Mouse (Mus musculus) intestine, embryonic 14.5 days (tissue): ENCODE data around the gene Rtl8a. TPM values are rescaled to one million over a fixed set of nuclear protein-coding genes. Genes with fewer than 3 reads are reported as not detected.
"Not testable (repeated sequence)": the region's sequence is repeated elsewhere in the genome, so short reads cannot be mapped to it uniquely, and the experiment has no call there.

Source experiments
- ATAC-seq: fragments of 200-750 bp; cut with Nextera tagmentation; replicated peaks from 2 replicates; pipeline ENCODE4 v1.8.0; 2017; ENCODE audit warnings: low read depth, moderate number of reproducible peaks, moderate TSS enrichment, moderate library complexity; ENCODE audit not compliant: low FRiP score, low TSS enrichment
- DNase-seq: peaks from one replicate; pipeline ENCODE4 v3.0.0-alpha.2; 2018; ENCODE audit warnings: low spot score
- H3K27ac ChIP-seq: fragments of 300-500 bp; sonication (generic); 2 replicates; pipeline ENCODE4 v1.5.1; 2014; ENCODE audit warnings: low read depth, mild to moderate bottlenecking, control low read depth
- H3K27me3 ChIP-seq: fragments of 300-500 bp; sonication (generic); replicated peaks from 2 replicates; pipeline ENCODE4 v1.6.1; 2014; ENCODE audit warnings: low read length, control low read depth; ENCODE audit not compliant: control insufficient read depth, insufficient read depth
- H3K36me3 ChIP-seq: fragments of 300-500 bp; sonication (generic); 2 replicates; pipeline ENCODE4 v1.6.1; 2014; ENCODE audit warnings: low read length, control low read depth; ENCODE audit not compliant: control insufficient read depth, insufficient read depth
- H3K4me1 ChIP-seq: fragments of 300-500 bp; sonication (generic); replicated peaks from 2 replicates; pipeline ENCODE4 v1.6.1; 2014; ENCODE audit warnings: low read length, control low read depth, mixed read lengths; ENCODE audit not compliant: control insufficient read depth, insufficient read depth
- H3K4me2 ChIP-seq: fragments of 300-500 bp; sonication (generic); 2 replicates; pipeline ENCODE4 v1.6.1; 2014; ENCODE audit warnings: low read length
- H3K4me3 ChIP-seq: fragments of 300-500 bp; sonication (generic); 2 replicates; pipeline ENCODE4 v1.5.1; 2014; ENCODE audit warnings: low read depth, low read length, control low read depth, mixed read lengths
- H3K9ac ChIP-seq: fragments of 300-500 bp; sonication (generic); 2 replicates; pipeline ENCODE4 v1.6.1; 2014; ENCODE audit warnings: mild to moderate bottlenecking, low read length
- H3K9me3 ChIP-seq: fragments of 300-500 bp; sonication (generic); 2 replicates; pipeline ENCODE4 v1.6.1; 2016; ENCODE audit warnings: low read length, control low read depth; ENCODE audit not compliant: control insufficient read depth
- WGBS: fragments of 180-500 bp; shearing (Covaris S2); extraction: QIAGEN DNeasy Blood & Tissue Kit; methylation state at CpG from one replicate; pipeline ENCODE4 v1.1.7; 2014; 5-methylcytosine and 5-hydroxymethylcytosine counted together
- polyA plus RNA-seq: library from polyadenylated mRNA; unstranded; fragments of >200 nt; fragmentation: Nextera tagmentation; extraction: Ambion mirVana; gene quantifications from 2 replicates; pipeline ENCODE4 v1.2.1, GENCODE M21; 2014

Gene Rtl8a
- polyA plus RNA-seq, 1 experiment from 2014 or later: 58.0 TPM

- peak; percentile 74 for ATAC-seq
- WGBS: no CpG with 5 or more reads among the region's 36 CpGs
These were observed 26.2 kb upstream of the Rtl8a start for GRCm38 (mm10) chrX:53669557-53670270.

GRCm38 (mm10) chrX:53652917-53653316 is 9.4 kb upstream of the Rtl8a start:
- H3K27ac ChIP-seq, H3K4me1 ChIP-seq, DNase-seq, H3K4me3 ChIP-seq, H3K9ac ChIP-seq, H3K36me3 ChIP-seq, H3K27me3 ChIP-seq, ATAC-seq, H3K9me3 ChIP-seq, H3K4me2 ChIP-seq: not testable (repeated sequence)
- 56% methylated on average over 4 of the region's 4 CpGs for WGBS

More at GRCm38 (mm10) chrX:53669557-53670270, 26.2 kb upstream of the Rtl8a start:
- not testable (repeated sequence) for H3K27ac ChIP-seq, H3K36me3 ChIP-seq, H3K9ac ChIP-seq, H3K4me2 ChIP-seq, H3K27me3 ChIP-seq, H3K4me1 ChIP-seq, H3K9me3 ChIP-seq, DNase-seq
- H3K4me3 ChIP-seq: peak overlapping the region; percentile 31

- no peak for DNase-seq
- Histone ChIP-seq H3K4me3 (no peak overlapping the region), H3K27me3 (no peaks in the 10 kb centered on the region), H3K9ac (no peak overlapping the region), H3K4me2 (no peak overlapping the region), H3K27ac (no peak overlapping the region), H3K4me1 (no peaks in the 10 kb centered on the region), H3K36me3 (no peaks in the 10 kb centered on the region), H3K9me3 (no peaks in the 10 kb centered on the region)
- WGBS: 76% methylated on average over 6 of the region's 6 CpGs
- ATAC-seq: no peak
These were observed 2.4 kb upstream of the Rtl8a start for GRCm38 (mm10) chrX:53645885-53646284.

GRCm38 (mm10) chrX:53642604-53642979 is 890 bp downstream of the Rtl8a start:
- not testable (repeated sequence) for H3K9ac ChIP-seq, ATAC-seq, H3K4me2 ChIP-seq, H3K36me3 ChIP-seq, H3K9me3 ChIP-seq, H3K27ac ChIP-seq, H3K4me1 ChIP-seq, DNase-seq, H3K27me3 ChIP-seq, H3K4me3 ChIP-seq
- 47% methylated on average over 3 of the region's 4 CpGs for WGBS

- WGBS: 56% methylated on average over 3 of the region's 3 CpGs
- ATAC-seq, H3K4me3 ChIP-seq, H3K27ac ChIP-seq, DNase-seq, H3K9me3 ChIP-seq, H3K36me3 ChIP-seq, H3K27me3 ChIP-seq, H3K4me2 ChIP-seq, H3K9ac ChIP-seq, H3K4me1 ChIP-seq: not testable (repeated sequence)
These were observed 5.4 kb downstream of the Rtl8a start for GRCm38 (mm10) chrX:53638107-53638506.

- not testable (repeated sequence) for H3K4me3 ChIP-seq, H3K27me3 ChIP-seq, H3K4me1 ChIP-seq, H3K27ac ChIP-seq, H3K9me3 ChIP-seq, ATAC-seq, DNase-seq, H3K36me3 ChIP-seq, H3K9ac ChIP-seq, H3K4me2 ChIP-seq
These were observed 32.1 kb downstream of the Rtl8a start for GRCm38 (mm10) chrX:53611395-53611794.

GRCm38 (mm10) chrX:53610571-53610970 is 32.9 kb downstream of the Rtl8a start:
- H3K4me2 ChIP-seq: no peak overlapping the region
- no peak overlapping the region for H3K27ac ChIP-seq
- no peaks in the 10 kb centered on the region for H3K27me3 ChIP-seq
- ATAC-seq (no peak), DNase-seq (peak; percentile 70)
- H3K4me1 ChIP-seq: no peaks in the 10 kb centered on the region
- no peak overlapping the region for H3K4me3 ChIP-seq
- H3K36me3 ChIP-seq: no peaks in the 10 kb centered on the region
- H3K9ac ChIP-seq: no peak overlapping the region
- H3K9me3 ChIP-seq: no peaks in the 10 kb centered on the region
- WGBS: 5% methylated on average over 3 of the region's 3 CpGs

GRCm38 (mm10) chrX:53608879-53609278 is 34.6 kb downstream of the Rtl8a start, which contains the start of gene Gm14597:
Gm14597 (minus strand) TSS chrX:53608979.
- H3K4me1 ChIP-seq, DNase-seq, ATAC-seq, H3K27ac ChIP-seq, H3K9me3 ChIP-seq, H3K36me3 ChIP-seq, H3K27me3 ChIP-seq: not testable (repeated sequence)
- H3K9ac ChIP-seq: peak within 1 kb of the TSS; percentile 47
- H3K4me2 ChIP-seq: peak within 1 kb of the TSS; percentile 52
- WGBS: 62% methylated on average over 3 of the region's 4 CpGs
- peak within 1 kb of the TSS; percentile 41 for H3K4me3 ChIP-seq
